Mouse (Mus musculus) heart, embryonic 16.5 days (tissue): ENCODE measurements around the gene Arsb. TPM values are rescaled to one million over a fixed set of nuclear protein-coding genes. Genes with fewer than 3 reads are reported as not detected.

ENCODE experiments used
- ATAC-seq: fragments of 200-750 bp; cut with Nextera tagmentation; replicated peaks from 2 replicates; pipeline ENCODE4 v1.8.0; 2017; ENCODE audit warnings: moderate number of reproducible peaks; ENCODE audit not compliant: insufficient read depth, low FRiP score; ENCODE audit errors: extremely low read depth
- H3K27ac ChIP-seq: fragments of 300-500 bp; sonication (generic); 2 replicates; pipeline ENCODE4 v1.5.1; 2014; ENCODE audit warnings: mild to moderate bottlenecking, low read length, control low read depth, moderate library complexity
- H3K27me3 ChIP-seq: fragments of 300-500 bp; sonication (generic); 2 replicates; pipeline ENCODE4 v1.6.1; 2014; ENCODE audit warnings: low read length, mixed read lengths; ENCODE audit not compliant: control insufficient read depth, insufficient read depth
- H3K36me3 ChIP-seq: fragments of 300-500 bp; sonication (generic); 2 replicates; pipeline ENCODE4 v1.6.1; 2014; ENCODE audit not compliant: control insufficient read depth, insufficient read depth
- H3K4me1 ChIP-seq: fragments of 300-500 bp; sonication (generic); 2 replicates; pipeline ENCODE4 v1.6.1; 2014; ENCODE audit warnings: low read length, mixed read lengths; ENCODE audit not compliant: control insufficient read depth, insufficient read depth
- H3K4me2 ChIP-seq: fragments of 300-500 bp; sonication (generic); 2 replicates; pipeline ENCODE4 v1.6.1; 2014; ENCODE audit warnings: low read depth, mild to moderate bottlenecking, control low read depth, low read length
- H3K4me3 ChIP-seq: fragments of 300-500 bp; sonication (generic); 2 replicates; pipeline ENCODE4 v1.5.1; 2014; ENCODE audit warnings: mild to moderate bottlenecking, control low read depth, low read length
- H3K9ac ChIP-seq: fragments of 300-500 bp; sonication (generic); 2 replicates; pipeline ENCODE4 v1.6.1; 2014; ENCODE audit warnings: low read length, control low read depth
- H3K9me3 ChIP-seq: fragments of 300-500 bp; sonication (generic); replicated peaks from 2 replicates; pipeline ENCODE4 v1.6.1; 2016; ENCODE audit warnings: low read length; ENCODE audit not compliant: control insufficient read depth
- WGBS: fragments of 180-500 bp; shearing (Covaris S2); extraction: QIAGEN DNeasy Blood & Tissue Kit; methylation state at CpG from one replicate; pipeline ENCODE4 v1.1.7; 2014; 5-methylcytosine and 5-hydroxymethylcytosine counted together
- polyA plus RNA-seq: library from polyadenylated mRNA; unstranded; fragments of >200 nt; fragmentation: Nextera tagmentation; extraction: Ambion mirVana; gene quantifications from 2 replicates; pipeline ENCODE4 v1.2.1, GENCODE M21; 2015

Arsb gene
- polyA plus RNA-seq, 1 experiment from 2014 or later: 10.0 TPM

DNA sequence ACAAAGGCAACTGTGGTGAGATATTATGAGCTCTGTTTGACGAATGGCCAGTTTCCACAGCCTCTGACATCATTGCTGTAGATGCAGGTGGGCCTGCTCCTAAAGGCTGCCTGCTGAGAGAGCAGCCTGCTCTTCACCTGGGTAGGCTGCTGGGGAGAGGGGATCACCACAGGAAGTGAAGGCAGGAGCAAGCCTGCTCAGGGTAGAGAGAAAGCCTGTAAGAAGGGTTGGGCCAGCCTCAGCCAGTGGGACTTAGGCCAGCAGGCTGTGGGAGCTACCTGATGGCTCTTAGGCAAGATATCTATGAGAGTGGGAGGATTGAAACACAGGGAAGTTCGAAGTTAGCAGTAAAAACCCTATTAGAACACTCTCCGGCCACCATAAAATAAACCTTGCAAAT is 117.5 kb downstream of the Arsb start:
- ATAC-seq: no peak
- Histone ChIP-seq H3K4me3 (no peak overlapping the region), H3K9me3 (no peaks in the 10 kb centered on the region), H3K4me1 (peaks cover 11% of the 10 kb centered on the region), H3K27ac (no peak overlapping the region), H3K4me2 (no peak overlapping the region), H3K36me3 (no peaks in the 10 kb centered on the region), H3K9ac (no peak overlapping the region), H3K27me3 (no peaks in the 10 kb centered on the region)
- WGBS: 75% methylated on average over 3 of the region's 3 CpGs

DNA sequence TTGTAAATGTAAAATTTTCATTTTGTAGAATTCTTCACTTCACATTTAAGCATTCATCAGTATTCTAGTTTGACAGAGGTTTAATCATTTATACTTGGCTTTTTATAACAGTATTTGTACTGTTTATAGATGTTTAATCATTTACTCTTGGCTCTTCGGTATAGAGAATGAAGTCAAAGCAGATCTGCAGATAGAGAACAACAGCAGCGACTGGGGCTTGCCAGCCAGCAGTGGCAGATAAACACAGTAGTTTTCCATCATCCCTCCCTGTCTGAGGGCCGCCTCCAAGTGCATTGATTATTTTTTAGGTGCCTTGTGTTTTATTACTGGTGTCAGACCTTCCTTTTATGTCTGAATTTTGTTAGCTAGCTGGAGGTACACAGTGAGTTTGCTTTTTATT is 118.6 kb downstream of the Arsb start:
- Histone ChIP-seq H3K27ac (no peak overlapping the region), H3K9me3 (no peaks in the 10 kb centered on the region), H3K4me2 (no peak overlapping the region), H3K4me3 (no peak overlapping the region), H3K27me3 (no peaks in the 10 kb centered on the region), H3K4me1 (peaks cover 14% of the 10 kb centered on the region), H3K9ac (no peak overlapping the region), H3K36me3 (no peaks in the 10 kb centered on the region)
- 44% methylated on average over 3 of the region's 3 CpGs for whole genome bisulfite sequencing
- ATAC-seq: no peak

DNA sequence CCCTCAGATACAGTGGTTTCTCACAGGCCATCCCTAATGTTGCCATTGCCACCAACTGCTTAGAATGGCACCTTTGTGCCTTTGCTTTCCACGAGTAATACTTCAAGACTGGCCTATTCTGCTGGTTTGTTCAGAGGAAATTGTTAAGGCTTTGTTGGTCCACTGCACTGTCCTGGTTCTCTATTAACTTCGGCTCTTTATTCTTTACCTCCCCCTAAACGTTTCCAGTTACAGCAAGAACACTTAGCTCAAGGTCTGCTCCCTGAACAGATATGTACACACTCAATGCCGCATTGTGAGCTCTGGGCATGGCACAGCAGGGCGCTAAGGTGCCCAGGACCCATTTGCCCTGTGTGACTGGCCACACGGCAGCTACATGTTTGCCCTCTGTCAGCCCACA is 119.8 kb downstream of the Arsb start:
- Histone ChIP-seq H3K9ac (no peak overlapping the region), H3K4me1 (peaks cover 14% of the 10 kb centered on the region), H3K4me2 (no peak overlapping the region), H3K27ac (no peak overlapping the region), H3K4me3 (no peak overlapping the region), H3K27me3 (no peaks in the 10 kb centered on the region), H3K36me3 (no peaks in the 10 kb centered on the region), H3K9me3 (no peaks in the 10 kb centered on the region)
- 77% methylated on average over 6 of the region's 6 CpGs for WGBS
- no peak for ATAC-seq

DNA sequence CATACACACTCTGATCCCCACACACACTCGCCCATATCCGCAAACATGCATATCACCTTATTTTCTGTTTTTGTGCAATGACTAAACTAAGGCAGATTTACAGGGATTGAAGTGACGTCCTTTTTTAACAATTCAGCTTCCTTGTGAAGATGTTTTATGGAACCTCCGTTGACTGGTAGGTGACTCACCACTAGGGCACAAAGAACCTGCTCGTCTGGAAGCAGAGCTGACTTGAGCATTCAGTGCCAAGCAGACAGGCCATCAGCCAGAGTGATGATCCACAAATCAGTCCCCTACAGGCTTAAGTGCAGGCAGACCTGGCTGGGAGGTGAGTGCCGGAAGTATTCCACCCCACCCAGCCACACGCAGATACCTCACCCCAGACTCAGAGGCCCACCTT is 120.7 kb downstream of the Arsb start:
- no peak for ATAC-seq
- no peak overlapping the region for H3K4me2 ChIP-seq
- 87% methylated on average over 7 of the region's 7 CpGs for WGBS
- H3K9ac ChIP-seq: no peak overlapping the region
- no peak overlapping the region for H3K27ac ChIP-seq
- no peaks in the 10 kb centered on the region for H3K36me3 ChIP-seq
- H3K4me3 ChIP-seq: no peak overlapping the region
- H3K27me3 ChIP-seq: no peaks in the 10 kb centered on the region
- peaks cover 9% of the 10 kb centered on the region for H3K4me1 ChIP-seq
- H3K9me3 ChIP-seq: no peaks in the 10 kb centered on the region

DNA sequence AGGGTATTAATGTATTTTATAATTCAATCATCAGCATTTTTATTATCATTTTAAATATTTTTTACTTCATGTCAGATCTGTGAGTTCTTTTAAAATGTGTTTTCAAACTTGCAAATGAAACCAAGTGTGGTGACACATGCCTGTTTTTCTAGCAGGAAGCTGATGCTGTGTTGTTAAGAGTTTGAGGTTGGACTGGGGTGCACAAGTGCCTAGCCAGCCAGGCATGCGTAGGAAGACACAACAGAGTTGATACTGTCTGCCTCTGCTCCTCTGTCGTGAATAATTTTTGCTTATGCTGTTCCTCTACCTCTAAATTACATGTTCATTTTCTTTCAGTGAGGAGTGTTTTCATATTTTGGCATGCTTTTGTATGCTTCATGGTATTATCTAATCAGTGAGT is 122.7 kb downstream of the Arsb start:
- no peak for ATAC-seq
- peaks cover 7% of the 10 kb centered on the region for H3K4me1 ChIP-seq
- H3K27me3 ChIP-seq: no peaks in the 10 kb centered on the region
- no peaks in the 10 kb centered on the region for H3K36me3 ChIP-seq
- no peaks in the 10 kb centered on the region for H3K9me3 ChIP-seq
- no peak overlapping the region for H3K4me2 ChIP-seq
- H3K27ac ChIP-seq: no peak overlapping the region
- H3K9ac ChIP-seq: no peak overlapping the region
- 30% methylated on average over 2 of the region's 2 CpGs for WGBS
- no peak overlapping the region for H3K4me3 ChIP-seq

DNA sequence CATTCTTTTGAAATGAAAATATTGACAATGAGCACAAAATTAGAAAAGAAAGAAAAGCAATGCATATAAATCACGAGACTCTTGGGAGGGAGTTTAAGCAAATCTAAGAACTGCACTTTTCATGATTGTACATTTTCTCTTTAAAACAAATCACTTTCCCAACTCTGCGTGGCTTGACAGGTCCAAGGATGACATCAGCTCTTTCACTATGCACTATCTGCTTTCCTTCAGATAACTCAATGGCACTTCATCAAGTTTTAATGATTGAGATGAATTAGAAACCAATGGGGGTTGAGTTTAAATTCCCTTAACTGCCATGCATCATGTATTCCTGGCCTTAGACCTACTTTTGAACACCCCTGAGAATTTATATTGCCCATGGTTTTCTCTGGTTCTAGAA is 124.0 kb downstream of the Arsb start:
- no peak overlapping the region for H3K27ac ChIP-seq
- no peak for ATAC-seq
- H3K9ac ChIP-seq: no peak overlapping the region

DNA sequence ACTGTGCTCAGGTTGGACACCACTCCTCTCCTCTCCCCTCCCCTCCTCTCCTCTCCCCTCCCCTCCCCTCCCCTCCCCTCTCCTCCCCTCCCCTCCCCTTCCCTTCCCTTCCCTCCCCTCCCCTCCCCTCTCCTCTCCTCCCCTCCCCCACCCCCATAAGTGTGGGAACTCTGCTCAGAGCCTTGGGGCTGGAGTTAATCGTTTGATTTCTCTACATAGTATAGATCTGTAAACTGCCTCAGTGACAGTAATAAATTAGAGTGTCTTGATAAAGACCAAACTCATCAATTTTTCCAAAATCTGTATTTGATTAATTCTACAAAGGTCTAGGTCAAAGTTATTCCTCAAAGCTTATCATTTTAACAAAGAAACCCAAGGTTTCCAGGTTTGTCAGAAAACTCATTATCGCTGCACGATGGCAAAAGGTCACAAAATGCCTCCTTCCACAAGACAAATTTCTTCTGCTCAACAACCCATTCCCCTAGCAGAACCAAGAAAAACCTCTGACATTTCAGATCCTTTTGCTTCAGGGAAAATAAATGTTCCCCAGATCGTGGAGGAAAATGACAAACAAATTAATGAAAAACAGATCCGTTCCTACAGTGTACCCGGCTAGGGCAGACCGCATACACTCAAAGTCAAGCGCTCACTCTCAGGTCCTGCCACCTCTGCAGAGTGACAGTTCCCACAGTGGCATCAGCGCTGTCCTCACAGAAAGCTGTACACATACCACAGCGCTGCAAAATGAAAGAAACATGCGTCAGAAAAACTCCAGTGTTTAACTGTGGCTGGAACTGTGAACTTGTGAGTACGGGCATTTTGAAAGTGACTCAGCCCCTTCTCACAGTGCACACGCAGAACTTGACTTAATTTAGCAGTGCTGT is 126.8 kb downstream of the Arsb start:
- Histone ChIP-seq H3K27ac (peak overlapping the region; percentile 2; the same call in 1 of the 2 replicates), H3K9ac (0 out of 2 replicates have a peak overlapping the region, but pooled peaks have one; percentile 1), H3K4me3 (peak overlapping the region; percentile 16; the same call in 1 of the 2 replicates), H3K27me3 (no peaks in the 10 kb centered on the region), H3K4me1 (peaks cover 7% of the 10 kb centered on the region), H3K4me2 (peak overlapping the region; percentile 25), H3K9me3 (no peaks in the 10 kb centered on the region), H3K36me3 (no peaks in the 10 kb centered on the region)
- ATAC-seq: 0 out of 2 replicates have a peak, but pooled peaks have one; percentile 45
- 42% methylated on average over 13 of the region's 13 CpGs for WGBS

More for the DNA sequence above, 124.0 kb downstream of the Arsb start:
- Histone ChIP-seq H3K9me3 (no peaks in the 10 kb centered on the region), H3K4me3 (no peak overlapping the region), H3K4me2 (no peak overlapping the region), H3K4me1 (peaks cover 7% of the 10 kb centered on the region), H3K27me3 (no peaks in the 10 kb centered on the region), H3K36me3 (no peaks in the 10 kb centered on the region)
- 49% methylated on average over 2 of the region's 2 CpGs for WGBS

DNA sequence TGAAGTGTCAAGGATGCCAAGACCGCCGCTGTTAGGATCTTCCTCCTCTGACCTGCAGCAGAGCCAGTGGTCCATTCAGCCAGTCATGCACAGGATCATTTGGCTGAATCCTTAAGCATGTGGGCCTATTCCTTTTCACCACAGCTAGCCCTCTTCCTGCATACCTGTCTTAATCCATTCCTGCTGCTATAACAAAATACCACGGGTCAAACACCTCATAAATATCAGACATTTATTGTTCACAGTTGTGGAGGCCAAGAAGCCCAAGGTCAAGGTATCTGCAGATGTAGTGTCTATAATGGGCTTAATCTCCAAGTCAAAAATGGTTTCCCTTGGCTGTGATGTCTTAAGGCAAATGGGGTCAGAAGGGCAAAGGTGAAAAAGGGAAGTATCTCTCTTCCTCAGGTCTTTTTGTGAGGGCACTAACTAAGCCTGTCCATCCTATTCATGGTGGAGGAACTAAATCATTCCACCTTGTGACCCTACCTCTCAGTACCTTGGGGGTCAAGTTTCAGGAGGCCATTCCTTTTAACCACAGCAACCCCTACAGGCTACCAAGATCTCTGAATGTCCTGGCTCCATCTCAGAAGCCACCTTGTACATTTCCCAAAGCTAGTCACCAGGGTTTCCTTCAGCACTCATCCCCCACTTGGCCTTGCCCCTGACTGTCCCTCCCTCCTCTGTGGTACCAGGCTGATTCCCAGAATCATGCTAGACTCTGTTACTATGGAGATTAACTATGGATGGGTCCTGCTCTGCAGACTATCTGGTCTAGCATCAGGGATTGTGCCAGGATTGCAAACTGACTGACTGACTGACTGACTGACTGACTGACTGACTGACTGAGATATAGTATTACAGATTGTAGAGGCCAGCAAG is 128.2 kb downstream of the Arsb start:
- ATAC-seq: no peak
- no peak overlapping the region for H3K4me2 ChIP-seq
- no peaks in the 10 kb centered on the region for H3K27me3 ChIP-seq
- H3K9ac ChIP-seq: no peak overlapping the region
- 91% methylated on average over 3 of the region's 3 CpGs for WGBS
- no peaks in the 10 kb centered on the region for H3K36me3 ChIP-seq
- peaks cover 4% of the 10 kb centered on the region for H3K4me1 ChIP-seq
- no peaks in the 10 kb centered on the region for H3K9me3 ChIP-seq
- H3K4me3 ChIP-seq: no peak overlapping the region
- no peak overlapping the region for H3K27ac ChIP-seq
